Mouse (Mus musculus) telencephalon, adult 2 months (tissue): ENCODE results near the gene Serpinb3c.
"Not testable (repeated sequence)": the region's sequence is repeated elsewhere in the genome, so short reads cannot be mapped to it uniquely, and the experiment has no call there.

ENCODE experiments used
- DNase-seq: peaks from one replicate; pipeline ENCODE4 v3.0.0-alpha.2; 2011; ENCODE audit warnings: low read depth, low spot score

Serpinb3c gene

DNA sequence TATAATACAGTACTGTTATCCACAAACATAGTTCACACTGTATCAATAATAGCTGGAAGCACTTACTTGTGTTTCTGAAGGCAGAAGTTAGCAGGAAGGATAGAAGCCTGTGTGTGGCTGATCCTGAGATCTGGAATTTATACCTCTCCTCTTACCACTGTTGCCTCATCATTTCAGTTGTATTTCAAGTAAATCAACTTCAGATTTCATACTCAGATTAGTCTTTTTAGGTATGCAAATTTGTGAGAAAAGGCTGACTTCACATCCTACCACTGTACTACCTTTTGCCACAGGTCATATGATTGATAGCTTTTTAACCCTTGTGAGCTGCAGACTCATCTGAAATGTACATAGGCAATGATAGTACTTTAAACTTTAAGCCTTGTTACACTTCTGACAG is at the start of gene Serpinb3c, which contains the start of gene Serpinb3b:
Gene Serpinb3c (minus strand): TSS at position 111 of the 400 bp plus-strand sequence.
Gene Serpinb3b (minus strand): TSS at position 101 of the 400 bp plus-strand sequence.
- not testable (repeated sequence) for DNase-seq

DNA sequence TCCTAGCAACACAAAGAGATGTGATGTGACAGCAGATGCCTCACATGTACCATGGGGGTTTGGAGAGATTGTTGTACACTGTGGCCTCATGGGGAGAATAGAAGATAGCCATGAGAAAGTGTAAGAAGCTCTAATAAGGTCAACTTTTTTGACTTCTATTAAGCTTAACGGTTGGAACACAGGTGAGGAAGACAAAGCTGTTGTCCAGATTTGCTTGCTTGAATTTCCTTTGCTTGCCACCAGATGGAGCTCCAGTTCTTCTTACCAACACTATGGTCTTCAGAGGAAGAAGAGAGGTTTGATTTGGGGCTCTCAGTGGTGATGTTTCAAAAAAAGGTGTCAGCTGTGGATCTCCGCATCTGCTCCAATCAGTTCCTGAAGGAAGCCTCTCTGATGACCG is 35.0 kb downstream of the Serpinb3c start:
- not testable (repeated sequence) for DNase-seq
